Mouse (Mus musculus): ENCODE data around the gene Armc6. TPM values are rescaled to one million over a fixed set of nuclear protein-coding genes. Genes with fewer than 3 reads are reported as not detected.
"Not testable (repeated sequence)": the region's sequence is repeated elsewhere in the genome, so short reads cannot be mapped to it uniquely, and the experiment has no call there.

The Armc6 gene
- polyA plus RNA-seq, 1 experiment from 2014 or later = 94.5 TPM

DNA sequence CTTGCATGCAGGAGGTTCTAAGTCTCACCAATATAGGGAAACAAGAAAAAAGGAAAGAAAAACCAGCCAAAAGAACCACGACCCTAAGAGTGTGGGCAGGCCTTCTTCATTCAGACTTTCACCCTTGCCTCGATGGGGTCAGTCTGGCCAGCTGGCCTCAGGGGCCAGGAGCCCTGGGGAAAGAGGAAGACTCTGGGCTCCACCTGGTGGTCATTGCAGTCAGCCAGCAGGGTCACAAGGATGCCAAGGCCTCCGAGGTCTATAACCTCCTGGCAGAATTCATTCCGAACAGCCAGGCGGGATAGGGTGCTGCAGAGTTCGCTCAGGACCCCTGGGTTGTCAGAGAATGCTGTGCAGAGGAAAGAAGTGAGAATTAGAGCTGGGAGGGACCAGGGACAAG, 10.9 kb downstream of the Armc6 start:
- H3K4me1 ChIP-seq = peaks cover 8% of the 10 kb centered on the region; the same call in 1 of the 2 replicates
- no peaks in the 10 kb centered on the region for H3K27me3 ChIP-seq
- H3K27ac ChIP-seq (replicated peaks) = no peak overlapping the region
- H3K4me3 ChIP-seq = no peak overlapping the region
- H3K4me2 ChIP-seq (replicated peaks) = no peak overlapping the region
- ATAC-seq (replicated peaks) = no peak
- no peaks in the 10 kb centered on the region for H3K9me3 ChIP-seq
- H3K9ac ChIP-seq (replicated peaks) = no peak overlapping the region
- WGBS = 51% methylated on average over 6 of the region's 6 CpGs
- H3K36me3 ChIP-seq = peaks cover 62% of the 10 kb centered on the region

DNA sequence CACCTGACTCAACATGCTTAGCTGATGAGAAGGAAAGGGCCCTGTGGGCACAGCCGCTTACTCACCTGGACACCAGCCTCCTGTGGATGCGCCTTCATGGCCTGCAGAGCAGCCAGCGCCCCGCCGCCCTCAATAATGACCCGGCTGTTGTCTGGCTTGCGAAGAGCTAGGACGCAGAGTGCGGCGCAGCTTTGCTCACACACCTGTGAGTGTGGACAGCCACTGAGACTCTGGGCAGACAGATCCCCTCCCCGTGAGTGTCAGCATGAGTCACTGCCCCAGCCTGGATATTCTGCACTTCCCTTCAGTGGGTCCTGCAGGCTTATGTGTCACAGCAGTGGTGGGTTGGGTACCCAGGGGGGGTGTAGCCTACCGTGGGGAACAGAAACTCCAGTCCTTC, 12.2 kb downstream of the Armc6 start:
- Histone ChIP-seq H3K4me2 (replicated peaks) (no peak overlapping the region), H3K9ac (replicated peaks) (no peak overlapping the region), H3K27me3 (no peaks in the 10 kb centered on the region), H3K9me3 (no peaks in the 10 kb centered on the region), H3K36me3 (peaks cover 52% of the 10 kb centered on the region), H3K27ac (replicated peaks) (no peak overlapping the region), H3K4me1 (peaks cover 8% of the 10 kb centered on the region; the same call in 1 of the 2 replicates), H3K4me3 (no peak overlapping the region)
- 93% methylated on average over 12 of the region's 12 CpGs for WGBS
- ATAC-seq (replicated peaks) = no peak

DNA sequence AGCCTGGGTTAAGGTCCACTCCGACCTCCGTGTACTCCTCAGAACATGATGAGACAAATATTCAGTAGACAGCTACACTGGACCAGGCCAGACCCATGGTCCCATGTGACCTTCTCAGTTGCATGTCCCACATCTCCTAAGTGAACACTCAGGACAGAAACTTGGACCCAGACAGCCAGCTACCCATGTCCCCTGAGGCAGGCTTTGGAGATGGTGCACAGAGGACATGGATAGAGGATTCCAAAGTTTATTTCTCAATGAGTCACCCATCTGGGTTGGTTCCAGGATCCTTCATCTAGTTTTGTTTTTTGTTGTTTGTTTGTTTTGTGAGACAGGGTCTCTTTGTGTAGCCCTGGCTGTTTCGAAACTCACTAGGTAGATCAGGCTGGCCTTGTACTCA, 13.4 kb downstream of the Armc6 start:
- H3K9me3 ChIP-seq = no peaks in the 10 kb centered on the region
- H3K9ac ChIP-seq (replicated peaks) = no peak overlapping the region
- no peak overlapping the region for H3K27ac ChIP-seq (replicated peaks)
- H3K4me1 ChIP-seq = peaks cover 8% of the 10 kb centered on the region; the same call in 1 of the 2 replicates
- no peak for ATAC-seq (replicated peaks)
- H3K27me3 ChIP-seq = no peaks in the 10 kb centered on the region
- H3K36me3 ChIP-seq = peaks cover 50% of the 10 kb centered on the region
- WGBS = 91% methylated on average over 3 of the region's 3 CpGs
- H3K4me3 ChIP-seq = no peak overlapping the region
- H3K4me2 ChIP-seq (replicated peaks) = no peak overlapping the region

DNA sequence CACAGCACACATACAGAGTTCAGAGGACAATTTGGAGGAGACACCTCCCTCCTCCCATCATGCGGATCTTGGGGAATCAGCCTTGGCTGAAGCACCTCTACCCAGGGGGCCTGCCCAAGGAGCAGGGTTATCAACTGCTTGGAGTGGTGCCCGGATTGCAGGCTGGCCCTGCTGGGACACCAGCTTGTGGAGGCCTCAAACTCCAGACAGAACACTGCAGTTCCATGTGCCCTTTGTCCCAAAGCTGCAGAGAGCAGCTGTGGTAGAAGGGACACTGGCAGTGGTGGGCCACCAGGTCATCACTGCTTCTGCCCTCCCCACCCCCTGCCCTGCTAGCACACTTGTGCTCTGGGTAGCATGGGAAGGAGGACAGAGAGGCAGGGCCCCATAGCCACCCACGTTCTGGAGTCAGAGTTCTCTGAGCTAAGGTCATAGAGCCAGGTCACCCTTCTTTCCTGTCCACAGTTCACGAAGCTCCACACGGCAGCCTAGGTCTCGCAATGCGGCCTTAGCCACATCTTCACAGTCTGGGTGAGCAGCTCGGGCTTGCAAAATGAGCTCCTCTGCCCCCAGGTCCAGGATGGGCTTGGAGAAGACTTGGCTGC, 13.9 kb downstream of the Armc6 start:
- Histone ChIP-seq H3K27me3 (no peaks in the 10 kb centered on the region), H3K9me3 (no peaks in the 10 kb centered on the region), H3K27ac (replicated peaks) (no peak overlapping the region), H3K36me3 (peaks cover 45% of the 10 kb centered on the region), H3K4me1 (peaks cover 8% of the 10 kb centered on the region; the same call in 1 of the 2 replicates), H3K4me2 (replicated peaks) (no peak overlapping the region), H3K4me3 (no peak overlapping the region), H3K9ac (replicated peaks) (no peak overlapping the region)
- WGBS = 75% methylated on average over 8 of the region's 8 CpGs
- ATAC-seq (replicated peaks) = no peak

DNA sequence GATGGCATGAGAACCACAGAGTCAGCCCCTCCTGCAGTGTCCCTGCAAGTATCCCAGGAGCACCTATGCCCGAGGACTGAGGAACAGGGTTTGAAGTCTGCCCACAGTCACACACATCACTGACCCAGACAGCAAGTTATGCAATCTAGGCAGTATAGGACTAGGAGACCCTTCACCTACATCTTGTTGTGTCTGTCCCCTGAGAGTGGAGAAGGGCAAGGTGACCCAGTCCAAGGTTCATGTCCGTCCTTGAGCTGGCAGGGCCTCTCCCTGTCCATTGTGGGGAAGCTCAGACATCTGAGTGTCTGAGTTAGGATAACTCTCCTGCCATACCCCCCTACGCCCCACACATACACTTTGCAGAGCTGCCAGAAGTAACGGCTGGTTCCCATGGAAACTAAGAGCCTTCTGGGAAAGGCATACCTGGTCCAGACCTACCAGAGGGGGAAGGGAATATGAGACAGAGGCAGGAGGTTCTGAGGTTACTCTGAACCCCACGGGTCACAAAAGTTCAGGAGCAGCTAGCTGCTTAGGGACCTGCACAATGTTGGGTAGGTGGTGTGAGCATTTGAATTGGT, 15.1 kb downstream of the Armc6 start:
- Histone ChIP-seq H3K27ac (replicated peaks) (no peak overlapping the region), H3K9me3 (no peaks in the 10 kb centered on the region), H3K27me3 (no peaks in the 10 kb centered on the region), H3K4me2 (replicated peaks) (no peak overlapping the region), H3K4me3 (no peak overlapping the region), H3K4me1 (peaks cover 8% of the 10 kb centered on the region; the same call in 1 of the 2 replicates), H3K9ac (replicated peaks) (no peak overlapping the region), H3K36me3 (peaks cover 34% of the 10 kb centered on the region)
- WGBS = 55% methylated on average over 5 of the region's 5 CpGs
- ATAC-seq (replicated peaks) = peak; percentile 30; the same call in 1 of the 2 replicates

DNA sequence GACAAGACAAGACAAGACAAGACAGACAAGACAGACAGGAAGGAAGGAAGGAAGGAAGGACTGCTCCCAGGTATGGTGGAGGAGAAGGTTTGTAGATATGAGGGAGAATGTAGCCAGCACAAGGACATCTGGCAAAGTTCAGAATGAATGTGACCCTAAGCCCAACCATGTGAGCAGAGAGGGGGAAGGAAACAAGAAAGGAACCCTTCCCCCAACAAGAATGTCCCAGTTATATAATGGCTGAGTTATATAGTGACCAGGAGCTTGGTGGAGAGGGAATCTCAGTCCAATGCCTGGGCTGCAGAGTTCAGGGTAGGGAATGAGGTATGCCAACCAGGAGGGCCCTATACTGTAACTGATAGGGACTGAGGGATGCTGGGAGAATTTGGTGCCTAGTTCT, 16.8 kb downstream of the Armc6 start:
- H3K4me3 ChIP-seq = no peak overlapping the region
- no peak for ATAC-seq (replicated peaks)
- H3K9me3 ChIP-seq = no peaks in the 10 kb centered on the region
- no peak overlapping the region for H3K27ac ChIP-seq (replicated peaks)
- peaks cover 14% of the 10 kb centered on the region for H3K4me1 ChIP-seq
- no peaks in the 10 kb centered on the region for H3K27me3 ChIP-seq
- no peak overlapping the region for H3K4me2 ChIP-seq (replicated peaks)
- no peak overlapping the region for H3K9ac ChIP-seq (replicated peaks)
- peaks cover 21% of the 10 kb centered on the region for H3K36me3 ChIP-seq

DNA sequence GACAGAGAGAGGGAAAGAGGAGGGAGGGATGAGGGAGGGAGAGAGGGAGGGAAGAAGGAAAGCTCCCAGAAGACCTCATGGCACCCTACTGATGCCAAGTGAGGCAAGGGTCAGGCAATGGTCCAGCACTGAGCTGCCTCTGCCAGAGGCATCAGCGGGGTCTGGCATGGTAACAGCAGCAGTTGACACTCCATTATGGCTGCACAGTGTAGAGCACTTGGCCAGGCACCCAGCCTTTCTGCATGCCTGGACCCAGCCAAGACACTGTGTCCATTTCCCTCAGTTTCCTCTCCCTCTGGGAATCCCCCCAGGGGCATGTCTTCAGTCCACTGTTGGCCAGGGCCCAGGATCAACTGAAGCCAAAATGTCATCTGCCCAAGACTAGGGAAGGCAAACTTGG, 17.7 kb downstream of the Armc6 start:
- no peak overlapping the region for H3K27ac ChIP-seq (replicated peaks)
- peaks cover 15% of the 10 kb centered on the region for H3K4me1 ChIP-seq
- no peak for ATAC-seq (replicated peaks)
- H3K9ac ChIP-seq (replicated peaks) = no peak overlapping the region
- 67% methylated on average over 1 of the region's 1 CpGs for WGBS
- peaks cover 12% of the 10 kb centered on the region for H3K36me3 ChIP-seq
- H3K4me2 ChIP-seq (replicated peaks) = no peak overlapping the region
- H3K9me3 ChIP-seq = no peaks in the 10 kb centered on the region
- no peaks in the 10 kb centered on the region for H3K27me3 ChIP-seq
- H3K4me3 ChIP-seq = no peak overlapping the region

DNA sequence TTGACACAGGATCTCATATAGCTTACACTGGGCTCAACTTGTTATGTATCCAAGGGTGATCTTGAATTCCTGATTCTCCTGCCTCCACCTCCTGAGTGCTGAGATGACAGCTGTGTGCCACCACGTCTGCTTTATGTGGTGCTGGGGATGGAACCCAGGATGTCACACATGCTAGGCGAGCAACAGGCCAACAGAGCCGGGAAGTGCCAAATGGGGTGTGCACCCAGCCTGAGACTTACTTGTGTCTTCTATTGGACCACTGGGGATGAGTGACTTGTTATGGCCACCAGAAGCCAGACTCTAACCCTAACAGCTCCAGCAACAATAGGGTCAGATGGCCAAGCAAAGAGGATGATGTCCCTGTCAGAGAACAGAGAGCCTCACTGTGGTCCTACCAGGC, 18.1 kb downstream of the Armc6 start:
- ATAC-seq (replicated peaks); H3K36me3 ChIP-seq; H3K9ac ChIP-seq (replicated peaks); H3K4me2 ChIP-seq (replicated peaks); H3K4me3 ChIP-seq; H3K9me3 ChIP-seq; H3K27ac ChIP-seq (replicated peaks); H3K27me3 ChIP-seq: not testable (repeated sequence)
- 77% methylated on average over 3 of the region's 3 CpGs for WGBS
- H3K4me1 ChIP-seq = peaks cover 19% of the 10 kb centered on the region

DNA sequence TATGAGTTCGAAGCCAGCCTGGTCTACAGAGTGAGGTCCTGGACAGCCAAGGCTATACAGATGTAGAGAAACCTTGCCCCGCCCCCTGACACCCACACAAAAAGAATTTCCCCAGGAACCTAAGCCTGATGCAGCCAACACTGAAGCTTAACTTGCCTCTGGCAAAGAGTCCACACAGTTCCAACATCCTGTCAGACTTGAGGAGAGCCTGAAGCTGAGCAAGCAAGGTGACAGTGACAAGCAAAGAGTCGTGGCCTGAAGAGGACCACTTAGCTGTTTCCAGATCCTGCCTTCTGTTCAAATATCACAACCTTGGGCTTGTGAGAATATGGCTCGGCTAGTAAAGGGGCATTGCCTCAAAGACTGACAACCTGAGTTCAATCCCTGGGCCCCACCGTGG, 19.2 kb downstream of the Armc6 start:
- H3K4me3 ChIP-seq = no peak overlapping the region
- ATAC-seq (replicated peaks) = no peak
- no peaks in the 10 kb centered on the region for H3K36me3 ChIP-seq
- no peaks in the 10 kb centered on the region for H3K9me3 ChIP-seq
- WGBS = 80% methylated on average over 5 of the region's 5 CpGs
- peaks cover 25% of the 10 kb centered on the region for H3K4me1 ChIP-seq
- H3K27me3 ChIP-seq = peaks cover 9% of the 10 kb centered on the region
- H3K27ac ChIP-seq (replicated peaks) = no peak overlapping the region
- H3K4me2 ChIP-seq (replicated peaks) = no peak overlapping the region
- no peak overlapping the region for H3K9ac ChIP-seq (replicated peaks)

DNA sequence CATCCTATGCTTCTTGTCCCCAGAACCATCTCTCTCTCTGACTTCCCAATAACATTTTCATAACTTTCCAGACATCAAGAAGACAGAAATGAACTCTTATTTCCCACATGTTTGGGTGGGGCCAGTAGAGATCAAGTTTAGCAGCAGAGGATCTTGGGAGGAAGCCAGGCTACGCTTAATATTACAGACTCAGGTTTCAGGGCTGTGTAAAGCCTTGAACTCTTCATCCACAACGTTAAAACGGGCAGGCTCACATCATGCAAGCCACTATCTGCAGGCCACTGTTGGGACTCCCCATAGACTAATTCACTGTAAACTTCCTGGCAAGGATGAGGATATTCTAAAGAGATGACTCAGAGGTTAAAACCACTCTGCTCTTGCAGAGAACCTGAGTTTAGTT, 19.9 kb downstream of the Armc6 start:
- Histone ChIP-seq H3K4me1 (peaks cover 20% of the 10 kb centered on the region), H3K27me3 (peaks cover 14% of the 10 kb centered on the region), H3K4me2 (replicated peaks) (no peak overlapping the region), H3K9me3 (no peaks in the 10 kb centered on the region), H3K36me3 (no peaks in the 10 kb centered on the region), H3K4me3 (no peak overlapping the region), H3K9ac (replicated peaks) (no peak overlapping the region), H3K27ac (replicated peaks) (no peak overlapping the region)
- 79% methylated on average over 3 of the region's 3 CpGs for WGBS
- ATAC-seq (replicated peaks) = no peak

DNA sequence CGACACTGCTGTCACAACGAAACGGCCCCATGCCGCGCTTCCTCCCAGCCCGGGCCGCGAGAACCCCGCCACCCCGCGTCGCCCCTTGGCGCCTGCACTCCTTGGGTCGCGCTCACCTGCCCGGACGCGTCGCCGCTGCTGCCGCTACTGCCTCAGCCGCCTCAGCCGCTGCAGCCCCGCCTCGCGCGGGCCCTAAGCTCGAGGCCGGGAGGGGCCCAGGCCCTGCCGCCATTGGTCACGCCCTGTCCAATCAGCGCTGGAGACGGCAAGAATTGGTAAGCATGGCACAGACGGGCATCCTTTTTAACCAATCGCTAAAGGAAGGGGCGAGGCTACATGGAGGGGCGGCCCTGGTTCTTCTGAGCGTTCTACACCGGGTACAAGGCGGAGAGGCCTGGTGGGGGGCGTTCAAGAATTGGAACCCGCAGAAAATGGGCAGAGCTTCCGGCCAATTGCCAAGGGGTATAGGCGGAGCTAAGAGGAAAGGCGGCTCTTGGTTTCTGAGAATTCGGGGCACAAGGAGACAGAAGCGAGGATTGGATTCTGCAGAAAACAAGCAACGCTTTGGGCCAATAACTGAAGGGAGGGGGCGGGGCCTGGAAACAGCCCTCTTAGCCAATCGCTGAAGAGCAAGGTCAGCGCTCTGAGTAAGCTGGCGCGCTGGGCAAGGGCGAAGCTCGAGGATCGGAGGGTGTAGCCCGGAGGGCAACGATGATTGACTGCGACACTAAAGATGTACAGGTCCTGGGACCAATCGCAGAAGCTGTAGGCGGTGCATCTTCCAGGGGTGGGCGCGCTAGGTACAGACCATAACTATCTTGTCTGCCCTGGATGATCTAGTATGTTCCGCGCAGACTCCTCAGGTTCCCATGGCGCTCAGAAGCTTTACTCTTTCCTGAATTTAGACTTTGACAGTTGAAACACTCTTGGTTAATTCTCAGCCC, 21.9 kb downstream of the Armc6 start, which contains the start of gene Slc25a42:
Slc25a42 (minus strand) TSS at position 194 of the 944 bp plus-strand sequence.
- H3K4me2 ChIP-seq (replicated peaks) = peak within 1 kb of the TSS; percentile 96
- no peaks in the 10 kb centered on the region for H3K9me3 ChIP-seq

DNA sequence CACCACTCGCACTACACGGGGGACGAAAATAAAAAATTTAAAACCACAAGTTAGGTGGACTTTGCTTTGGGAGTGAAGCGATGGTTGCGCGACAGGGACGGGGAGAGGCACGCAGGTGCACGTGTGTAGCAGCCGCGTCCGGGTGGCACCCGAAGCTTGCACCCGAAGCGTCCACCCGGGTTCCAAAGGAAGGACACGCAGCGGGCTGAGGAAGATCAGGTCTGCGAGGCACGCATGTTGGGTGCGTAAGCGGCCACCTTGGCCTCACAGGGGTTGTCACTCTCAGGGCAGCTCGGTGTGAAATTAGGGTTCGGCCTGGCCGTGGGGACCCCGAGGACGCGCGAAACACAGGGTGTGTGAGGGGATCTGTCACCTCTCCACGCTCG, 22.5 kb downstream of the Armc6 start:
- Histone ChIP-seq H3K9ac (replicated peaks) (peak overlapping the region; percentile 69), H3K4me1 (peaks cover 17% of the 10 kb centered on the region), H3K4me2 (replicated peaks) (peak overlapping the region; percentile 96), H3K9me3 (no peaks in the 10 kb centered on the region), H3K27me3 (peaks cover 14% of the 10 kb centered on the region), H3K36me3 (no peaks in the 10 kb centered on the region), H3K4me3 (peak overlapping the region; percentile 62), H3K27ac (replicated peaks) (peak overlapping the region; percentile 70)
- WGBS = 3% methylated on average over 30 of the region's 31 CpGs
- no peak for ATAC-seq (replicated peaks)

More for the DNA sequence above, 21.9 kb downstream of the Armc6 start, which contains the start of gene Slc25a42:
- ATAC-seq (replicated peaks) = peak; percentile 99
- H3K4me1 ChIP-seq = peaks cover 17% of the 10 kb centered on the region
- H3K4me3 ChIP-seq = peak within 1 kb of the TSS; percentile 62
- H3K36me3 ChIP-seq = no peaks in the 10 kb centered on the region
- H3K9ac ChIP-seq (replicated peaks) = peak within 1 kb of the TSS; percentile 69
- H3K27me3 ChIP-seq = peaks cover 14% of the 10 kb centered on the region
- WGBS = under 1% methylated on average over 66 of the region's 66 CpGs
- H3K27ac ChIP-seq (replicated peaks) = peak within 1 kb of the TSS; percentile 70

Measured in forebrain, embryonic 15.5 days (tissue).